Mouse (Mus musculus): ENCODE measurements around the gene Enho.

GRCm38 (mm10) chr4:41634631-41635030 lies 5.5 kb downstream of the Enho start:
- TF ChIP-seq ZNF384 (IDR thresholded peaks at IDR 0.05; ENCODE audit: low read depth, low read length) = no peak
- no peak for TF ChIP-seq HCFC1 (IDR thresholded peaks at IDR 0.05; ENCODE audit: borderline replicate concordance, insufficient read depth, low read length)
- TF ChIP-seq MAFK (IDR thresholded peaks at IDR 0.05; ENCODE audit: insufficient read depth, low read depth, low read length) = no peak
- no peak for TF ChIP-seq ZC3H11A (IDR thresholded peaks at IDR 0.05; ENCODE audit: borderline replicate concordance, low read depth, low read length)
